Mouse (Mus musculus): ENCODE data around the gene Cib1.
A peak's percentile ranks its signal among the peaks of the same experiment; 100 is the strongest.

Cib1 gene

DNA sequence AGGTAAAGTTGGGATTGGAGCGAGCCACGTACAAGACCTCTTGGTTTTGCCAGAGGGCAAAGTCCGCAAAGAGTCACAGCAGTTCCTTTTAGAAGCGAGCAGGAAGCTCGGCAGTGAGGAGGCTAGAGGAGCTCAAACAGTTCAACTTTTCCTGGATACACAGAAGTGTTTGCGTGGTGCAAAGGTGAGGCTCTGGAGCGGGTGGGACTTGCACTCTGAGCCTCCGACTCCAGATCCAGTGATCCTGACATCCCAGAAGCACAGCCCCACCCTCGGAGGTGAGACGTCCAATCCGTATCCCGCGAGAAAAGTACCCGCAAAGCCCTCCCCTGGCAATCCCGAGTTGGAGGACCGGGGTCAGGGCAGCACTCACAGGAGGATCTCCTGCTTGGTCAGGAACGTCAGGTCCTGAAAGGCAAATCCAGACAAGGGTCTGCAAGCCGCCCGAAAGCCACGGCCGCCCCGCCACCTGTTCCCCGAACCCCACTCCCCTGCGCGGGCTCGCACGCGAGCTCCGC, 583 bp downstream of the Cib1 start:
- peak; percentile 25 for DNase-seq (ENCODE audit: low spot score)

DNA sequence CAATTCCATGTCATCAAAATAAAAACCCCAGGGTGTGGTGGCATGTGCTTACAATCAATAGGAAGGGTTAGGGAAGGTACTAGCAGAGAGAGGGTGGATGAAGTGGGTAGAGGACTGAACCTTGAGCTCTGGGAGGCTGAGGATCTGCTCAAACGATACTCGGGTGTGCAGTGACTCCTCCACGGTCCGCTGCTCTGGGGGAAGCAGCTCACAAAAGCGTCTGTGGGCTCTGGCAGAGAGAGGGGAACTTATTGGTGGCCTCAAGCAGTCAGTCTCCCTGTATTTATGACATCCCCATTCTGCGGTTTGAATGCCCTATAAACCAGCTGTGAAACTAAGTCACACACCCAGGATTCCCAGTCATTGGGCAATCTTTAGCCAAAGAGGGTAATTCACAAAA, 2.4 kb downstream of the Cib1 start:
- DNase-seq (ENCODE audit: low spot score) = no peak

DNA sequence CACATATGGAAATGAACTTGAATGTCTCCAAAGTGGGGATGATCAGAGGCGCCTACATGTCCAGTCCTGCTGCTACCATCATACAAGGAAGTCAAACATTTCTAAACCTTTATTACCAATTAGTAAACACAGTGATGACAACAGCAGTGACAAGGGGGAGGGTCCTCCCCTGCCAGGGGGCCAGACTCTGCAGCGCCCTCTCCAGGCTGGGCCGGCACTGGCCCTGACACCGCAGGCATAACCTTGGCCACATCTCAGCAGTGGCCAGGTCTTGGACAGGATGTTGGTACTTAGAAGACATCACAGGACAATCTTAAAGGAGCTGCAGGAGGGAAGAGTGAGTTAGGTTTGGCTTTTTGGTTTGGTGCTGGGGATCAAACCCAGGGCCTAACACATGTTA, 5.5 kb downstream of the Cib1 start:
- no peak for DNase-seq (ENCODE audit: low spot score)

DNA sequence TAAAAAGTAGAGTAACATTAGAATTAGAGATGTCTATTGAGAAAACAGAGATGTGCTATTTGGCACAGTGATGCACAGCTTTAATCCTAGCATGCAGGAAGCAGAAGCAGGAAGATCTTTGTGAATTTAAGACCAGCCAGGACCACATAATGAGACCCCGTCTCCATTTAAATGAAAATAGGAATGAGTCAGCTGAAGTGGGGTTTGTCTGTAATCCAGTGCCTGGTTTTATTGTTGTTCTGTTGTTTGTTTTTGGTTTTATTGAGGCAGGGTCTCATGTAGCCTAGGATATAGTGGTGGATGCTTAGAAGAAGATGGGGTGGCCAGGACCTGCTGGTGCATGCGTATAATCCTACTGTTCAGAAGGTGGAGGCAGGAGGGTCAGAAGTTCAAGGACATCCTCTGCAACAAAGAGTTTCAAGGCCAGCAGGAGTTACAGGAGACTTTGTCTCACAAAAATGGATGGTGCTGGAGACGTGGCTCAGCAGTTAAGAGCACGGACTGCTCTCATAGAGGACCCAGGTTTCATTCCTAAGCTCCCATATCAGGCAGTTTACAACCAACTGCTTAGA, 11.3 kb downstream of the Cib1 start:
- no peak for DNase-seq (ENCODE audit: low spot score)

DNA sequence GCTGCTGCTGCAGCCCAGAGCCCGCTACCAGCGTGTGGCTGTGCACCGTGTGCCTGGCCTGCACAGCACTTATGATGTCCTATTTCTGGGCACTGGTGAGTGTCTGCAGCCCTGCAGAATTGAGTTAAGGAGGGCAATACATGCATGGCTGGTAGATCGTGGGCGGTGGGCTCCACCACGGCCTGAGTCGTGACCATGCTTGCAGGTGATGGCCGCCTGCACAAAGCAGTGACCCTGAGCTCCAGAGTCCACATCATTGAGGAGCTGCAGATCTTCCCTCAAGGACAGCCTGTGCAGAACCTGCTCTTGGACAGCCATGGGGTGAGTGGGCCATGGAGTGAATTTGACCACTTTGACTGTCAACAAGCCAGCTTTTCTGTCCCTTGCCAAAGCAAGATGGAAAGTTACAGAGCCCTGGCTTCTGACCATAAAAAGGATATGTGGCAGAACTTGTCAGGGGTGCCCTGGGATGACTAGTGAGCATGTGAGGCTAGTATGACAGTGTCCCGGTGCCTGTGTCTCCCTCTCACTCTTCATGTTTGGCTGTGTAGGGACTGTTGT, 12.3 kb downstream of the Cib1 start:
- no peak for DNase-seq (ENCODE audit: low spot score)

DNA sequence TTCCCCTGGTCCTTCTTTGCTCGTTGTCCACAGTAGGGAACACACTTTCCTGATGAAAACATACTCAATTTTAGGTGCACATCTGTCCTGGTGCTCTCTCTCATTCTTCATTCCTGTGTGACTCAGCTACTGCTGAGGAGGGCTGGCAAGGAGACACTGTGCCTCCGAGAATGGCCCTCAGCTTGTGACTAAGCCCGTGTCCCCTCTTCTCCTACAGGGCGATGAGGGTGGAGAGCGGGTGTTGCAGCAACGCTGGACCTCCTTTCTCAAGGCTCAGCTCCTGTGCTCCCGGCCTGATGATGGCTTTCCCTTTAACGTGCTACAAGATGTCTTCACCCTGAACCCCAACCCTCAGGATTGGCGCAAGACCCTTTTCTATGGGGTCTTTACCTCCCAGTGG, 13.9 kb downstream of the Cib1 start:
- DNase-seq (ENCODE audit: low spot score) = no peak

DNA sequence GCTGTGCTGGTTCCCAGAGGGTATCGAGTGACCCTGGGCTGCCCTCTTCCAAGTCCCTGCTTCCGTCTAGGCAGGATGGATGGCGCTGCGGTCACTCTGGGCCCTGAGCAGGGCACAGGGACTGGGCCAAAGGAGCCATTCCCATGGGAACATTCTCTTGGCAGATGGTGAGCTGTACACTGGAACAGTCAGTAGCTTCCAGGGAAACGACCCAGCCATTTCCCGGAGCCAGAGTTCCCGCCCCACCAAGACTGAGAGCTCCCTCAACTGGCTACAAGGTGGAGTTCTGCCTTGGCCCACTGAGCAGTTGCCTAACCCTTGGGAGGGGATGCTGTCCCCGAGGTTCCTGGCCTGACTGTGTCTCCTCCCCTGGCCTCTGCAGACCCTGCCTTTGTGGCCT, 16.0 kb downstream of the Cib1 start:
- DNase-seq (ENCODE audit: low spot score) = no peak

DNA sequence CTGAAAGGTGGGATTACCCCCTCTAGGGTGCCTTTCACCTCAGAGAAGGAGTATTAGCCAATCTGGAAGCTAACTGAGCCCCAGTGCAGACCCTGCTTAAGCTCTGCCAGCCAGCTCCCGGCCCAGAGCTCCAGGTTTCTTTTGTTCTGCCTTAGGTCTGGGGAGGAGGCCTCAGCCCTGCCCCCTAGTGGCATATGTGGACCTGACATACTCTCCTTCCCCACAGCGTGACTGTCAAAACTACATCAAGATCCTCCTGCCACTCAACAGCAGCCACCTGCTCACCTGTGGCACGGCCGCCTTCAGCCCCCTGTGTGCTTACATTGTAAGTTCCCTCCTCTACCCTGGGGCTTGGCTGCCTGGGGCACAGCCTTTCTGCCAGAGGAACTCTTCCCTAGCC, 17.2 kb downstream of the Cib1 start:
- DNase-seq (ENCODE audit: low spot score) = peak; percentile 80

DNA sequence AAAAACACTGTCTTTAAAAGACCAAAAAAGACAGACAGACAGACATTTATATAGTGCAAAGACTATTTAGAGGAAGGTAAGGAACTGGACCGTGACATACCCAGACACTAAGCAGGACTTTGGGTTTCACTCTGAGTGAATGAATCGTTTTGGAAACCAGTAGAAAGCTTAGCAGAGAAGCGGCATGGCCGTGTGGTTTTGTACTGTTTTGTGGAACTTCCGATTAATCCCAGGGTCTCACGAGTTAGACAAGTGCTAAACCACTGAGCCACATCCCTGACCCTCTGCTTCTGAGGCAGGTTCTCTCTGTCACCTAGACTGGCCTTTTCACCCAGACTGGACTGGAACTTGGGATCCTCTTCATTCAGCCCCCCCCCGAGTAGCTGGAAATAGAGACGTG, 18.2 kb downstream of the Cib1 start:
- no peak for DNase-seq (ENCODE audit: low spot score)

DNA sequence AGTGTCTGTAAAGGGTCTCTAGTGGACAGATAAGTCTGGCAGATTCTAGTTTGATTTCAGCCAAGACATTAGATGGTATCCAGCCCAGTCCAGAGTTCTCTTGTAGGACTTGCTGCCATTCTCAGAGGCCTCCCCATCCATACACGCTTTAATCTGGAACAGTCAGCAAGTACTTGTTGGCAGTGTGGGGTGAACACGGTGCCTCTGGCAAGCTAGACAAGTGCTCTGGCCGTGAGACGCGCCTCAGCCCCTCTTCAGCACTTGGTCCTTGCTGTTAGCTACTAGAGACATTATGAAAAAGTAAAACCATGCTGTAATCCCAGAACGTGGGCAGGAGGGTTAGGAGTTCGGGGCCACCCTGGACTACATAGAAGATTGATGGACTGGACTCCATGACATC, 19.0 kb downstream of the Cib1 start:
- no peak for DNase-seq (ENCODE audit: low spot score)

DNA sequence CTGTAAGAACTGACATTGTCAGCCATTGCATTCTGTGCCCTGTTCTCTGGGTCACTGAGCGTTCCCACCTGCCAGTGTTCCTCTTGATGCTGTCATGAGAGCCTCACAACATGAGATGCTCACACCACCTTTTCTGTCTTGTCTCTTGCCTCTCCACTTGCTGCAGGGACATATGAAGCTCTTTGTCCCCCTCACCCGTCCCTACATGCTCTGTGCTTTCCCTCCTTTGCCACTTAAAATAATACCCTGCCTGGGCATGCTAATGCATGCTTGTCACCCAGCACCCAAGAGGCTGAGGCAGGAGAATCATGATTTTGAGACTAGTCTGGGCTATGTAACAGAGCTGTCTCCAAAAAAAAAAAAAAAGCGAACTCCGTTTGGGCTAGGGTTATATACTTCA, 21.6 kb downstream of the Cib1 start:
- no peak for DNase-seq (ENCODE audit: low spot score)

DNA sequence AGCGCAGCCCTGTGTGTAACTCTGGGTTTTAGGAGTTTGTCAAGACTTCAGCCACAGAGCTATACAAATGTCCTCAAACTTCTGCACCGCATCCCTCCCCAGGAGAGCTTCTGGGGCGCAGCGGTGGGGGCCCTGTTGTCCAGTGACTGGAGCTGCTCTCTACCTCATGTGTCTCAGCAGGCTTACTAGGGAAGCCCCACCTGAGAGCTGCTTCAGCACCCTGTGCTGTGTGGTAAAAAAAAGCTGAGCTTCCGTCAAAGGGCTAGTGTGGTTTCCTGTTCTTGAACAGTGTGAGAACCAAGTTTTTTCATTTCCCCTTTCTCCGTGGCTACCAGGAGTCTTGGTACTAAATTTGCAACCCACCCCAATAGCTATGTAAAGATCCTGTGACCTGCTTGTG, 22.9 kb downstream of the Cib1 start:
- DNase-seq (ENCODE audit: low spot score) = no peak

DNA sequence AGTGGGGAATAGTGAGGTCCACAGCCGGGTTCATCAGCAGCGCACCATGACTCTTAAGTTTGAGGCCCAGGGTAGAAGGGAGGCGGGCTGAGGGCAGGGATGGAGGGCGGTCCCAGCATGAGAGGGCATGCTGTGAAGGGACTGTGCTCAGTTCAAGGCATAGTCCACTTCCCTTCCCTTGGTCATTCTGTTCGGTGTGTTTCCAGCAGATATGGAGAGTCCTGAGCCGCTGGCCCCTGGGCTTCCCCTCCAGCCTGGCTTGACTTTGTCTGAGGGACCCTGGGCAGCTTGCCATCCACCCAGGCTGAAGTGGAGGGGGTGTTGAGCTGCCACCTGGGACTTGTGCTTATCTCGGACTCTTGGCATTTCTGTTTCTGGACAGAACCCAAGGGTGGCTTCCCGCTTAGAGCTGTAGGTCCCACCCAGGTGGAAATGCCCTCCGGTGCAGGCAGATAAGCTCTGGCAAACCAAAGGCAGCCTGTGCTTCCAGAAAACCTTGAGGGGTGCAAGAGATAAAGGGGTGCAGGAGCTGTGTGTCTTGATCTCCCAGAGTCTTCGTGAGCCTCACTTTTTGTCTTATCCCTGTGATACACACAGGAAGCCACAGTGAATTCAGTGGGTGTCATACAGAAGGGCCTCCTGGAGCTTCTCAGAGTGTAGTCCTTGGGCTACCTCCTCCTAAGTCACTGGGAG, 23.7 kb downstream of the Cib1 start:
- DNase-seq (ENCODE audit: low spot score) = no peak

DNA sequence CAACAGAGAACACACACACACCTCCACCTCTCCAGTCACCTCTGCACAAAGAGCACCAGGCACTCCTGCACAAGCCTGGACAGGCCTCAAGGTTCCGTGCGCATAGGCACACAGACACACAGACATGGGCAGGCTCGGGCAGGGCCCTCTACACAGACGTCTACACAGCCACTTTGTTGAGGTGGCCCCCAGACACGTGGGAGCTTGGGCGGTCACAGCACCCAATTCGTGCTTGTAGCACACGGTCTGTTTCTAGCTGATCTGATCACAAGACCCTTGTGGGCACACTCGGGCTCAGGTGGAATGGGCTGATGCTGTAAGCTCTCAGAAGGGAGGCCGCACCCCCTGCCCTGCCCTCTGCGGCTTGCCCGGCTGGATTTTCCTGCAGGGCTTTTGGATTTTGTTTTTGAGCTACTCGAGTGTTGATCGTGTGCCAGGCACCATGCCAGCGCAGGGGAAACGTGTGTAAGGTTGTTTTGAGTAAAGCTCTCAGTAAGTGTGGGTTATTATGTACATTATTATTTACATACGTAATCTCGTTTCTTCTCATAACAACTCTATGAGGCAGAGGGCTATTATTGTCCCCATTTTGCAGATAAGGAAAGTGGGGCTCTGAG, 24.5 kb downstream of the Cib1 start:
- DNase-seq (ENCODE audit: low spot score) = peak; percentile 64

DNA sequence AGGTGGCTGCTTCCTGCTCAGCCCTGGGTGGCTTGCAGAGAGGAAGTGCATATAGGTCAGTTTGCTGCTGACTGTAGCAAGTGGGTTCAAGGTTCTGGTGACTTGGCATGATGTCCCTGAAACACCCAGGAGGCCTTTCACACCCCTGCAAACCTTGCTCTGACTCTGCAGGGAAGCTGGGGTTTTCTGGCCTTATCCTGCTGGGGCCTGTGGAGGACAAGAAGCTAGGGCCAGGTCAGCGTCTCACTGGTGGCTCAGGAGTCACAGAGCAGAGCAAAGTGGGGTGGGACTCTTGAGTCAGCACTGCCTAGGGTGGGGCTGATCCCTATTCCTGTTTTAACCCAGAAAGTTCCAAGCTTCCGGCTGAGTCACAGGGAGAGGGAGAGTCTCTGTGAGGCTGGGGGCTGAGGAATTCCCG, 25.3 kb downstream of the Cib1 start:
- DNase-seq (ENCODE audit: low spot score) = no peak

DNA sequence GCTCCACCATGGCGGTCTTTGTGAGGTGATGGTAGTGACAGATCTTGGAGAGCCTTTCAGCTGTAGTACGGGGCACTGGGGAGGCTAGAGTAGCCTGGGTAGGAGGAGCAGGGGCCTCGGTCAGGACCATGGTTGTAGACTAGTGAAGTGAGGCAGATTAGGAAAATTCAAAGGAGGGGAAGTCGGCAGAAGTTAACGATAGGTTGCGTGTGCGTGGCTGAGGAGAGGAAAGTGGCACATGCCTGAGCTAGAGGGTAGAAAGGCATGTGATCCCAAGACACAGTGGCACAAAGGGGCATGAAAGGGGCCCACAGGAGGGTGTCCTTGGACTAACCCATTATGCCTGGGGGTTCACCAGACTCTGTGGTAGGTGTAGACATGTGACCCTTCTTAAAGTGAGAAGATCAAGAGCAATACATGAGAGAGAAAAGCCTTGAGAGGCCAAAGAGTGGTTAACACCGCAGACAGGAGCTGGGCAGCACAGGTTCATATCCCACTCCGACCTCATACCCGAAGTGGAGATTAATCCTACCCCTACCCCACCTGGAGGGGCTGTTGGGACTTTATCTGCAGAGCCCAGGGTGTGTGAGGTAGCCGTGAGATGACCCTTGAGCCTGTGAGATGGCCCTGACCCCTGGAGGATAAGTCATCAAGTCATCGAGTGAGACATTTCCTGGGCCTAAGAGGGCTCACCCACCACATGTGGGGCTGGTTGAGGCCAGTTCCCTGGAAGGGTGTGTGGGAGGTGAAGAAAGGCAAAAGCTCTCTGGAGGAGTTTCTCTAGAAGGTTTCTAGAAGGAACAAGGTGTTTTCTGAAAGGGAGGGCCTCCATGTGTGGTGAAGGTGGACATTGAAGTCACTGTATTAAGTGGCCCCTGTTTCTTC, 26.7 kb downstream of the Cib1 start:
- DNase-seq (ENCODE audit: low spot score) = no peak

DNA sequence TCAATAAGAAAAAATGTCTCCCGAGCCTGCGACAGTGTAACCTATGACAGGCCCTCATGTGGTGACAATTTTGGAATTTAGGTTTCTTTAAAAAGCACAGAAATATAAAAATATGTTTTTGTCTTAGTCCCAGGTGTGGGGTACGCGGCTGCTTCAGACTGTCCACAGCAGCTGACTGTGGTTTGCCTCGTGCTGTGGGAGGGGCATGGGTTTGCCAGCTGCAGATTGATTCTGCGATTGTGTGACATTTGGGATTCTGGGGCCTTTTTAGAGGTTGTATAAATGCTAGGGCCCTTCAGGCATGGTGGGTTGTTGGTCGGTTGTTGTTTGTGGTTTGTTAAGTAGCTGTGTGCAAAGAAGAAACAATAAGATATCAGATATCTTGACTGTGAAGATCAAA, 27.7 kb downstream of the Cib1 start:
- DNase-seq (ENCODE audit: low spot score) = no peak

DNA sequence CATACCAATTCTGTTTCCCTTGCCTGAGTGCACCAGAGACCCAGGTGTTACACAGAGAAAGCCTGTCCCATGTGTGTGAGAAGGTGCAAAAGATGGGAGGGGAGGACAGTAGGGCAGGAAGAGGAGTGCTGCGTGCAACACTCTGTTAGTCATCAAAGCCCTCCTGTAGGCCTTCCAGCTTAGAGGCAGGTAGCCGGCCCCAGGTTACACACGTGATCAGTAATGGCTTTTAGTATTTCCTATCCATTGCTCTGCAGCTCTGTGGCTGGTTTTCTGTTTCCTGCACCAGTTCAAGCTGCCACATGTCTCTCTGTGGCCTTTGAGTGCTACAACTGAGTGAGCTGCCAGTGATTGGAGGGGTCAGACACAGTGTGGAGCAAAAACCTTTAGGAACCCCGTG, 28.3 kb downstream of the Cib1 start:
- DNase-seq (ENCODE audit: low spot score) = no peak

DNA sequence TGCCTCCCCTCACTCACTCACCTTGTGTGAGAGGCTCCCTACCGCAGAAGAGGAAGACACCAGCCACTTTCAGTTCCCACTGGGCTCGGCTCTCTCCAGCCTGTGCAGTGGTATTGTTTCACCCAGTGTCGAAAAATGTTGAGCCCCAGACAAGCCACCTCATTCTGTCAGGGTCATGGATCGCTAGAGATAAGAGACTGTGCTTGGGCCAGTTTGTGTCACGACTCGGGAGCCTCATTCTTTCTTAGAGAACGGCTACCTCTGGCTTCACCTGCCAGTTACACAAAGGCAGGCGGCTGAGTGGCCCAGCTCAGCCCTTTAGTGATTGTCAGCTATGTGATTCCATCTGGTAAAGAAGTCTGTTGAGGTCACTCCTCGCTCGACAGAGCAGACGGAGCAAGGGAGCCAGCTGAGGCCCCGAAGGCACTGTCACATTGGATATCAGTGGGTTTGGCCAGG, 28.9 kb downstream of the Cib1 start:
- no peak for DNase-seq (ENCODE audit: low spot score)

DNA sequence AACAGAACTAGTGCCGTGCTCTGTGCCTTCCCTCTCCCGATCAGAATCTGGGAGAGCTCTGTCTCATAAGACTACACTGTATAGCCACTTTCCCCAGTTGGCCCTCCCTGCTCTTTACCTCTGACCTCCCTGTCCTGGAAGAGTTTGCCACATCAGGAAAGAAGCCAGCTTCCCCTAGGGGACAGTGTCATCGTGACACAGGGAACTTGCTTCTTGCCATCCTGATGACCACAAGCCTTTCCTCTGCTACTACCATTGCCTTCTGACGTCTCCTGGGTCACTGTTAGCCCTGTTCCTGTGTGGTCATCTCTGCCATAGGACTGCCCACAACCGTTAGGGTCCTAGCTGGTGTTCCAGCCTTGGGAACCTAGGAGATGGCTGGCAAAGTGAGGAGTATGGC, 29.7 kb downstream of the Cib1 start:
- no peak for DNase-seq (ENCODE audit: low spot score)

DNA sequence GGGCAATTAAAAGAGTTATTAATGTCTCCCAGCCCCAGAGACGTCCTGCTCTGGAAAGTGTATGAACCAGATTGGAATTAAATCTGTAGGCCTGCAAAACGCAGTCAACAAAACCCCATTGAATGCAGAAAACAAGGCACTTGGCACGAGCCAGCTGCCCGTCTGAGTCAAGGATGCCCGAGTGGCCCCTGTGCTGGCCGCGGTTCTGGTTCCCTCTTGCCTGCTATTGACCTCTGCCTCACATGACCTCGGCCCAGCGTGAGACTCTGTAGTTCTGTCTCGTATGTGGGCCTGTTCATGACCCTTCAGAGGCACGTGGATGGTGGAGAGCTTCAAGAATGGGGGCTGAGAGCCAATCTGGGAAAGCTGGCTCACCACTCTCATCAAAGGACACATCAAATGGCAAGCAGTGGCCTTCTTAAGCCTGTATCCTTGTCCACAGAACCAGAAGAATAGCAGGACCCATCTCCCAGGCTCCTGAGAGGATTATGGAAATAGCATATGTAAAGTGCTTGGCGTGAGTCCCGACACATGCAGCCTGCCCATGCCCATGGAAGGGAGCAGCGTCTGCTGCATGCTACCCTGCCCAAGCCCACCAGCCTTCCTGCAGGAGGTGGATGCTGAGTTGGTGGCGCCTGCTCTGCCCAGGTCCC, 30.6 kb downstream of the Cib1 start:
- DNase-seq (ENCODE audit: low spot score) = no peak

Data from urinary bladder, postnatal 25 days (tissue).